Mouse (Mus musculus) left cerebral cortex, postnatal 36 days (tissue): Measurements from ENCODE around the gene Olfr551. TPM values are rescaled to one million over a fixed set of nuclear protein-coding genes. Genes with fewer than 3 reads are reported as not detected.

Experiments
- total RNA-seq, 2 experiments: library from RNA; stranded (reverse); gene quantifications; 2 replicates each; pipeline ENCODE4 v1.2.3; 2021

The Olfr551 gene
- total RNA-seq, 2 experiments from 2014 or later: not detected

Other genes starting within 250 kb of the Olfr551 start
- 10 to 100 TPM; 10.8 to 13.0 TPM for gene Rrm1, start 150.2 kb downstream of the Olfr551 start, total RNA-seq
- not detected for gene Olfr543, start 110.2 kb downstream of the Olfr551 start, total RNA-seq
- not detected for gene Olfr544, start 103.6 kb downstream of the Olfr551 start, total RNA-seq
- not detected for gene Olfr545, start 92.3 kb downstream of the Olfr551 start, total RNA-seq
- not detected for gene Olfr547, start 57.1 kb downstream of the Olfr551 start, total RNA-seq
- gene Olfr548-ps1, start 51.0 kb downstream of the Olfr551 start, total RNA-seq: not detected
- not detected for gene Olfr549, start 42.0 kb downstream of the Olfr551 start, total RNA-seq
- gene Trim21, start 26.4 kb downstream of the Olfr551 start, total RNA-seq: 1 to 10 TPM; 2.0 to 4.3 TPM
- gene Olfr550, start 20.4 kb downstream of the Olfr551 start, total RNA-seq: under 1 TPM; 0.42 to 0.50 TPM
- gene Olfr552, start 5.9 kb upstream of the Olfr551 start, total RNA-seq: under 1 TPM in 1 of 2 experiments, not detected in 1; 0.27 TPM
- gene Olfr553, start 26.3 kb upstream of the Olfr551 start, total RNA-seq: not detected
- gene Olfr554, start 46.5 kb upstream of the Olfr551 start, total RNA-seq: not detected
- not detected for gene Olfr555, start 66.9 kb upstream of the Olfr551 start, total RNA-seq
- gene Olfr556, start 73.0 kb upstream of the Olfr551 start, total RNA-seq: not detected
- gene Trim68, start 95.4 kb upstream of the Olfr551 start, total RNA-seq: 1 to 10 TPM; 5.5 to 6.7 TPM
- gene Olfr557, start 104.0 kb upstream of the Olfr551 start, total RNA-seq: under 1 TPM in 1 of 2 experiments, not detected in 1; 0.25 TPM
- under 1 TPM; 0.12 to 0.29 TPM for gene Olfr558, start 110.3 kb upstream of the Olfr551 start, total RNA-seq
- gene Olfr33, start 127.2 kb upstream of the Olfr551 start, total RNA-seq: not detected
- gene Olfr559, start 135.6 kb upstream of the Olfr551 start, total RNA-seq: not detected
- under 1 TPM; 0.27 to 0.54 TPM for gene Olfr560, start 167.5 kb upstream of the Olfr551 start, total RNA-seq
- gene Olfr78, start 167.6 kb upstream of the Olfr551 start, total RNA-seq: under 1 TPM; 0.72 to 0.77 TPM
- not detected for gene Olfr561, start 179.3 kb upstream of the Olfr551 start, total RNA-seq
- gene Olfr564, start 211.6 kb upstream of the Olfr551 start, total RNA-seq: not detected